Mouse (Mus musculus) bone marrow macrophage, adult 2 months (primary cell): ENCODE results near the gene Pdlim5.

Experiments used
- CTCF ChIP-seq: IDR thresholded peaks from 2 replicates; pipeline ENCODE4 v1.5.1; 2012; ENCODE audit warnings: low read depth, mild to moderate bottlenecking, low read length, moderate library complexity
- POLR2A ChIP-seq: IDR thresholded peaks from 2 replicates; pipeline ENCODE4 v1.6.1; 2012; ENCODE audit warnings: mild to moderate bottlenecking, low read depth, low read length, borderline replicate concordance

- TF ChIP-seq POLR2A (no peak), CTCF (no peak)
Measured at GRCm38 (mm10) chr3:142436212-142436611, 40.7 kb upstream of the Pdlim5 start.
